Mouse (Mus musculus) midbrain, embryonic 11.5 days (tissue): ENCODE data around the gene Cdh20. TPM values are rescaled to one million over a fixed set of nuclear protein-coding genes. Genes with fewer than 3 reads are reported as not detected.

ENCODE experiments used
- ATAC-seq: fragments of 200-750 bp; cut with Nextera tagmentation; 2 replicates; pipeline ENCODE4 v1.8.0; 2017; ENCODE audit warnings: moderate TSS enrichment, moderate library complexity; ENCODE audit not compliant: low FRiP score
- DNase-seq: peaks from one replicate; pipeline ENCODE4 v3.0.0; 2015; ENCODE audit warnings: low spot score; ENCODE audit errors: missing footprints
- H3K27ac ChIP-seq: fragments of 300-500 bp; sonication (generic); 2 replicates; pipeline ENCODE4 v1.5.1; 2014; ENCODE audit warnings: low read depth, low read length
- H3K27me3 ChIP-seq: fragments of 300-500 bp; sonication (generic); 2 replicates; pipeline ENCODE4 v1.6.1; 2014; ENCODE audit warnings: mild to moderate bottlenecking, low read length, moderate library complexity, mixed read lengths; ENCODE audit not compliant: control insufficient read depth, insufficient read depth
- H3K36me3 ChIP-seq: fragments of 300-500 bp; sonication (generic); 2 replicates; pipeline ENCODE4 v1.6.1; 2014; ENCODE audit warnings: mild to moderate bottlenecking, low read length, moderate library complexity, mixed read lengths; ENCODE audit not compliant: control insufficient read depth, insufficient read depth
- H3K4me1 ChIP-seq: fragments of 300-500 bp; sonication (generic); 2 replicates; pipeline ENCODE4 v1.6.1; 2014; ENCODE audit warnings: low read length; ENCODE audit not compliant: control insufficient read depth, insufficient read depth
- H3K4me2 ChIP-seq: fragments of 300-500 bp; sonication (generic); 2 replicates; pipeline ENCODE4 v1.6.1; 2014; ENCODE audit warnings: mild to moderate bottlenecking, moderate library complexity
- H3K4me3 ChIP-seq: fragments of 300-500 bp; sonication (generic); 2 replicates; pipeline ENCODE4 v1.5.1; 2014; ENCODE audit warnings: low read depth, low read length
- H3K9ac ChIP-seq: fragments of 300-500 bp; sonication (generic); 2 replicates; pipeline ENCODE4 v1.6.1; 2014; ENCODE audit warnings: low read length
- H3K9me3 ChIP-seq: fragments of 300-500 bp; sonication (generic); 2 replicates; pipeline ENCODE4 v1.6.1; 2016; ENCODE audit warnings: low read length; ENCODE audit not compliant: control insufficient read depth
- WGBS: fragments of 180-500 bp; shearing (Covaris S2); extraction: QIAGEN DNeasy Blood & Tissue Kit; methylation state at CpG from one replicate; pipeline ENCODE4 v1.1.7; 2014; 5-methylcytosine and 5-hydroxymethylcytosine counted together
- polyA plus RNA-seq: library from polyadenylated mRNA; unstranded; fragments of >200 nt; fragmentation: Nextera tagmentation; extraction: Ambion mirVana; gene quantifications from 2 replicates; pipeline ENCODE4 v1.2.1, GENCODE M21; 2014

Gene Cdh20
- polyA plus RNA-seq, 1 experiment from 2014 or later: 0.72 TPM

- WGBS: 68% methylated on average over 3 of the region's 3 CpGs
- H3K27me3 ChIP-seq: no peaks in the 10 kb centered on the region
- no peak overlapping the region for H3K9ac ChIP-seq
- no peaks in the 10 kb centered on the region for H3K9me3 ChIP-seq
- ATAC-seq (no peak), DNase-seq (no peak)
- no peak overlapping the region for H3K4me2 ChIP-seq
- no peak overlapping the region for H3K4me3 ChIP-seq
- no peaks in the 10 kb centered on the region for H3K36me3 ChIP-seq
- H3K4me1 ChIP-seq: no peaks in the 10 kb centered on the region
- no peak overlapping the region for H3K27ac ChIP-seq
Measured at GRCm38 (mm10) chr1:104796146-104796545, 27.8 kb downstream of the Cdh20 start.

DNA sequence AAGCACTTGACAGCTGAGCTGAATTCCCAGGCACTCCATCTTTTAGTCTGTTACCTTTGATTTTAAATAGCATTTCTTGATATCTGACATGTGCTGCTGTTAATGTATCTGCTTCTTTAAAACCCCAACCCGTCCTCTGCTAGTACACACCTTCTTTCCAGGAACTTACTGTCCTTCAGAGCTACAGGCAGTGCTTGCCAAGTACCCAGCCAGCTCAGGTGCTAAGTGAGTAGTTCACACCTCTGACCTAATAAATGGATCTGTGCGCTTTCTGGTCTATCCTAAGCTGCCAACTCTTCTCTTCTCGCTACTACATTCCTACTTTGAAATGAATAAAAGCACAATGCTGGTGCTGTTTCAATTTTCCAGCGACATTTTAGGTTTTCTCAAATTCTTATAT is 28.8 kb downstream of the Cdh20 start:
- Histone ChIP-seq H3K4me1 (no peaks in the 10 kb centered on the region), H3K9me3 (no peaks in the 10 kb centered on the region), H3K9ac (no peak overlapping the region), H3K27me3 (no peaks in the 10 kb centered on the region), H3K36me3 (no peaks in the 10 kb centered on the region), H3K27ac (no peak overlapping the region), H3K4me2 (no peak overlapping the region), H3K4me3 (no peak overlapping the region)
- ATAC-seq: no peak
- DNase-seq: no peak
- 86% methylated on average over 4 of the region's 4 CpGs for WGBS

- no peaks in the 10 kb centered on the region for H3K4me1 ChIP-seq
- H3K9me3 ChIP-seq: no peaks in the 10 kb centered on the region
- no peaks in the 10 kb centered on the region for H3K36me3 ChIP-seq
- no peak overlapping the region for H3K4me2 ChIP-seq
- H3K9ac ChIP-seq: no peak overlapping the region
- DNase-seq (no peak), ATAC-seq (no peak)
- WGBS: 93% methylated on average over 6 of the region's 6 CpGs
- no peak overlapping the region for H3K27ac ChIP-seq
- no peak overlapping the region for H3K4me3 ChIP-seq
- H3K27me3 ChIP-seq: no peaks in the 10 kb centered on the region
Measured at GRCm38 (mm10) chr1:104804746-104805145, 36.4 kb downstream of the Cdh20 start.

DNA sequence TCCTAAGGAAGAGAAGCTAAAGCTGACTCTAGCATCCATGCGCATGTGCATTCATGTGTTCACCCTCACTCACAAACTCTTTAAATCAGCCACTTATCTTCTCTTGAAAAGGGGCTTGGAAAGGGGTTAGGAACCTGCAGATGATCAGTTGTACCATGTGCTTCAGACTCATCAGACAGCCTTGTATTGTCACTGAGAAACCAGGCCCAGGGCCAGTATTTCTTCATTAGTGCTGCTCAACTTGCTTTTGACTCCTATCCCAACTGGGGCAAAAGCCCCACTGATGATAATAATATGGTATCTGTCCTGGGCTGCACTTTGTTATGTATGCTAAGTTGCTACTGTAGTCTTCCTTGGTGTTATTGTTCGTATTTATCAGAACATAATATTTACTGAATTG is 38.9 kb downstream of the Cdh20 start:
- H3K9me3 ChIP-seq: no peaks in the 10 kb centered on the region
- H3K4me2 ChIP-seq: no peak overlapping the region
- DNase-seq (no peak), ATAC-seq (no peak)
- no peak overlapping the region for H3K4me3 ChIP-seq
- H3K36me3 ChIP-seq: no peaks in the 10 kb centered on the region
- H3K4me1 ChIP-seq: no peaks in the 10 kb centered on the region
- no peak overlapping the region for H3K27ac ChIP-seq
- no peaks in the 10 kb centered on the region for H3K27me3 ChIP-seq
- H3K9ac ChIP-seq: no peak overlapping the region
- WGBS: 93% methylated on average over 2 of the region's 2 CpGs

- Histone ChIP-seq H3K4me3 (no peak overlapping the region), H3K36me3 (no peaks in the 10 kb centered on the region), H3K27ac (no peak overlapping the region), H3K4me2 (no peak overlapping the region), H3K9me3 (no peaks in the 10 kb centered on the region), H3K9ac (no peak overlapping the region), H3K27me3 (no peaks in the 10 kb centered on the region), H3K4me1 (no peaks in the 10 kb centered on the region)
- ATAC-seq: no peak
- 87% methylated on average over 2 of the region's 2 CpGs for WGBS
- DNase-seq: no peak
Measured at GRCm38 (mm10) chr1:104817510-104817909, 49.2 kb downstream of the Cdh20 start.

DNA sequence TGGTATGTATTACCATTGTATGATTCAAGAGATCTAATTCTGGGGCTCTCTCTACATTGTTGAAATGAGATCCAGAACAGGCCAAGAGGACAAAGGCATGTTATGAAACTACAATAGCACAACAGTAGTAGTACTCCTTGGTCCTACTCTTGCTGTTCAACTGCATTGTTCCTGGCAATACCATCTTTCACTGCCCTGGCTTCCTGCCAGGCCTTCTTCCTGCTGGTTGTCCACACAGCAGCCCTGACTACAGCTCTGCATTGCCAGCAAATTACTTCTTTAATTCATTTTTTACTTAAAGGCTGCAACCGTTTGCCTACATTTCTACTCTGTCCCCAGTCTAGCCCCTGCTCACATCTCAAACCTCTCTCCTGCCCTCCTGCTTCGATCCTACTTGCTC is 59.8 kb downstream of the Cdh20 start:
- no peaks in the 10 kb centered on the region for H3K9me3 ChIP-seq
- H3K27ac ChIP-seq: no peak overlapping the region
- DNase-seq: peak; percentile 10
- no peak overlapping the region for H3K4me3 ChIP-seq
- H3K36me3 ChIP-seq: no peaks in the 10 kb centered on the region
- H3K9ac ChIP-seq: no peak overlapping the region
- H3K4me1 ChIP-seq: no peaks in the 10 kb centered on the region
- no peak for ATAC-seq
- no peak overlapping the region for H3K4me2 ChIP-seq
- H3K27me3 ChIP-seq: no peaks in the 10 kb centered on the region
- WGBS: 93% methylated on average over 2 of the region's 2 CpGs

DNA sequence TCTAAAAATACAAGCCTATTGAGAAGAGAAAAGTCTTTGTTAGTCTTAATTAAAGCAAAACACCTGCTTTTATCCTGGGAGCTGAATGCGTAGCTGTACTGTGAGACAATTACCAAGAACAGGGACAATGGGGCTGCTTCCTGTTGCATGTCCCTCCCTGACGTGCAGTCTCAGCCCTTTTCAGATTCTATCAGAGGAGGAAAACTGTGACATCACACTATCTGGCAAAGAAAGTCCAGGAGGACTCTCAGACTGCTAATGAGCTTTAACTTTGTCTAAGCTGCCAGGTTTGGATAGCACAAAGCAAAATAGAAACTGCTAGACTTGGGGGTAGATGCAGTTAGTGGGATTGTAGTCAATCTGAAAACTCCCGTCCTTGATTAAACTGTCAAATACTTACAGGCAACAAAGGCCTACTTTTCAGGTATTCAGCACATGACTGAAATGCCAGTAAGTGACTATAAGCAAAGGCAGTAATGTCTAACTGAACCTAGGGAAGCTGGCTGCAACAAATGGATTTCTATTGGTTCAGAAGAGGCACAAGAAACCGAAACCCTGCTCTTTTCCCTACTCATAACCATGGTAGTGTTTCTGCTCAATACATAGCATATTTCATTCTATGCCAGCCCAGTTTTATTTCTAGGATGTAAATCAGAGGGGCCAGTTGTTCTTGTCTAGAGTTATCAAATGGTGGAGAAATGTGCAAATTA is 70.0 kb downstream of the Cdh20 start:
- Histone ChIP-seq H3K27ac (no peak overlapping the region), H3K4me3 (no peak overlapping the region), H3K9ac (no peak overlapping the region), H3K27me3 (no peaks in the 10 kb centered on the region), H3K4me1 (no peaks in the 10 kb centered on the region), H3K4me2 (no peak overlapping the region), H3K36me3 (no peaks in the 10 kb centered on the region), H3K9me3 (no peaks in the 10 kb centered on the region)
- ATAC-seq (peak; percentile 27; the same call in 1 of the 2 replicates), DNase-seq (no peak)
- 44% methylated on average over 4 of the region's 4 CpGs for WGBS

GRCm38 (mm10) chr1:104839051-104839450 is 70.7 kb downstream of the Cdh20 start:
- H3K27ac ChIP-seq: no peak overlapping the region
- H3K36me3 ChIP-seq: no peaks in the 10 kb centered on the region
- no peak overlapping the region for H3K9ac ChIP-seq
- H3K4me2 ChIP-seq: no peak overlapping the region
- no peaks in the 10 kb centered on the region for H3K9me3 ChIP-seq
- ATAC-seq (no peak), DNase-seq (no peak)
- no peaks in the 10 kb centered on the region for H3K4me1 ChIP-seq
- no peak overlapping the region for H3K4me3 ChIP-seq
- no peaks in the 10 kb centered on the region for H3K27me3 ChIP-seq

DNA sequence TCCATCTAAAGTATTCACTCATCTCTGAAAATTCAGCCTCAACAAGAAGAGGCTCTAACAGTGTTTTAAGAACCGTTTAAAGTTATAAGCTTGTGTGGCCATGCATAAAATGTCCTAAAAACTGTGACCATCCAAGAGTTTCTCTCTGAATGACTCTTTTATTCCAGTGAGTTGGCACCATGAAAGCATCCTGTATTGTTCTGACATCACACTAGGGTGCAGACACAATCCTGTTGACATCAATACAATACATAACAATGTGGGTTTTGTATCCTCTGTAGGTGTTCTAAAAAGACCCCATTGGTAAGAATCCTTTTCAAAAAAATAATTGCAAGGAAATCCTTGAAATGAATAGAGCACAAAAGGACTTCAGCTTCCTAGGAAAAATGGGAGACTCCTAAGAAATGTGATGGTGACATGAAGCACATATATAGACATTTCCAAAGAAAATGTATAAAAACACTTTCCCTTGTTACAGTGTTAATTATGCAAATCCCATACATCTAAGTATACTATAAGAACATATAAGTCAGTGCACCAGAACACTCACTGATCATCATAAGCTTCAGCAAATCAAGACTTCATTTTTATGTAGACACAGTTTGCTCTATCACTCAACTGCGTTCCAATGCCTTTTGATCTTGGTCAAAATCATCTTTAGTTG is 80.1 kb downstream of the Cdh20 start:
- Histone ChIP-seq H3K4me2 (no peak overlapping the region), H3K9ac (no peak overlapping the region), H3K36me3 (no peaks in the 10 kb centered on the region), H3K4me1 (no peaks in the 10 kb centered on the region; the same call in 1 of the 2 replicates), H3K9me3 (no peaks in the 10 kb centered on the region), H3K27me3 (no peaks in the 10 kb centered on the region), H3K27ac (no peak overlapping the region), H3K4me3 (no peak overlapping the region)
- ATAC-seq: peak; percentile 93
- DNase-seq: peak; percentile 86
- 18% methylated on average over 2 of the region's 2 CpGs for WGBS
